16 mouse cellular contexts compared by ENCODE assay signal in genomic region chr4:107096841-107097373, GRCm38 (mm10). TPM values are rescaled to one million over a fixed set of nuclear protein-coding genes. Genes with fewer than 3 reads are reported as not detected.
DNase-seq lines count a peak whose midpoint lies in the region; ATAC-seq and TF ChIP-seq lines count a peak whose summit lies in the region.
"Had no signal": no experiment of that assay in that cellular context is flagged by ENCODE, and none has a peak within 500 bp of the region (broad histone marks: within the 10 kb centered on the region; RNA-seq: fewer than 3 reads in every experiment).

Gene Cdcp2, plus strand, starts transcription at chr4:107096891.

- H3K4me2 ChIP-seq in heart, embryonic 16.5 days (ENCODE audit: low read depth, low read length) = no peak within 1 kb of the TSS
- no peak within 1 kb of the TSS for H3K4me2 ChIP-seq in embryonic facial prominence, embryonic 13.5 days
- no peak within 1 kb of the TSS for H3K4me2 ChIP-seq in midbrain, embryonic 12.5 days (replicated peaks)

- H3K27ac ChIP-seq in heart, embryonic 16.5 days (ENCODE audit: low read length) = no peak within 1 kb of the TSS
- H3K27ac ChIP-seq in ES-Bruce4 (ENCODE audit: insufficient read depth, low read length) = no peak within 1 kb of the TSS
- H3K27ac ChIP-seq in embryonic facial prominence, embryonic 13.5 days = no peak within 1 kb of the TSS
- peak within 1 kb of the TSS; percentile 67 for H3K27ac ChIP-seq in midbrain, embryonic 12.5 days (replicated peaks)
- H3K27ac ChIP-seq: left cerebral cortex, adult 2 months had no signal

- no peaks in the 10 kb centered on the region for H3K4me1 ChIP-seq in heart, embryonic 16.5 days (ENCODE audit: control insufficient read depth, insufficient read depth, low read length)
- H3K4me1 ChIP-seq in ES-Bruce4 (ENCODE audit: control insufficient read depth, insufficient read depth, low read length) = no peaks in the 10 kb centered on the region
- H3K4me1 ChIP-seq in embryonic facial prominence, embryonic 13.5 days = peaks cover 21% of the 10 kb centered on the region
- H3K4me1 ChIP-seq in midbrain, embryonic 12.5 days = peaks cover 22% of the 10 kb centered on the region

- TF ChIP-seq EP300 in ES-Bruce4 (IDR thresholded peaks at IDR 0.05; ENCODE audit: insufficient read depth, low read depth, low read length) = no peak

- no peak within 1 kb of the TSS for H3K9ac ChIP-seq in heart, embryonic 16.5 days (ENCODE audit: low read length)
- no peak within 1 kb of the TSS for H3K9ac ChIP-seq in ES-Bruce4 (ENCODE audit: low read depth, poor library complexity, severe bottlenecking)
- H3K9ac ChIP-seq in embryonic facial prominence, embryonic 13.5 days = 0 out of 2 replicates have a peak within 1 kb of the TSS, but pooled peaks have one; percentile 28
- H3K9ac ChIP-seq in midbrain, embryonic 12.5 days (replicated peaks) = no peak within 1 kb of the TSS

- no peak for TF ChIP-seq POLR2A in ES-Bruce4 (IDR thresholded peaks at IDR 0.05; ENCODE audit: insufficient read depth, low read length)

- H3K36me3 ChIP-seq in heart, embryonic 16.5 days (ENCODE audit: control insufficient read depth, insufficient read depth) = no peaks in the 10 kb centered on the region
- H3K36me3 ChIP-seq in ES-Bruce4 (ENCODE audit: control insufficient read depth, insufficient read depth, low read length, poor library complexity, severe bottlenecking) = no peaks in the 10 kb centered on the region
- H3K36me3 ChIP-seq in embryonic facial prominence, embryonic 13.5 days = no peaks in the 10 kb centered on the region
- no peaks in the 10 kb centered on the region for H3K36me3 ChIP-seq in midbrain, embryonic 12.5 days

- TF ChIP-seq CTCF in ES-Bruce4 (IDR thresholded peaks at IDR 0.05; ENCODE audit: low read depth, low read length) = no peak

- no peak for DNase-seq in heart, postnatal 4 days
- no peak for DNase-seq in adrenal gland, postnatal 36 days
- DNase-seq in left cerebral cortex, postnatal 14 days (ENCODE audit: low spot score in 2 of 2) = no peak
- DNase-seq: kidney, postnatal 25 days; lung, adult 18-20 months; spleen, adult 18-20 months had no signal

- intact Hi-C loops in left cerebral cortex, postnatal 14 days (cut with DNase I) = no loop called here

- WGBS in heart, embryonic 16.5 days = 61% methylated on average over 16 of the region's 16 CpGs
- WGBS in embryonic facial prominence, embryonic 13.5 days = 66% methylated on average over 16 of the region's 16 CpGs
- WGBS in midbrain, embryonic 12.5 days = 38% methylated on average over 16 of the region's 16 CpGs

- H3K9me3 ChIP-seq in heart, embryonic 16.5 days (replicated peaks; ENCODE audit: control insufficient read depth, low read length) = no peaks in the 10 kb centered on the region
- no peaks in the 10 kb centered on the region for H3K9me3 ChIP-seq in ES-Bruce4 (replicated peaks; ENCODE audit: control insufficient read depth, insufficient read depth, low read length, poor library complexity, severe bottlenecking)
- H3K9me3 ChIP-seq in embryonic facial prominence, embryonic 13.5 days = no peaks in the 10 kb centered on the region
- no peaks in the 10 kb centered on the region for H3K9me3 ChIP-seq in midbrain, embryonic 12.5 days

- no peak within 1 kb of the TSS for H3K4me3 ChIP-seq in heart, embryonic 16.5 days (ENCODE audit: low read length)
- H3K4me3 ChIP-seq in ES-Bruce4 (ENCODE audit: low read depth, low read length) = peak within 1 kb of the TSS; percentile 2; the same call in 1 of the 2 replicates
- H3K4me3 ChIP-seq in embryonic facial prominence, embryonic 13.5 days = no peak within 1 kb of the TSS
- no peak within 1 kb of the TSS for H3K4me3 ChIP-seq in midbrain, embryonic 12.5 days
- H3K4me3 ChIP-seq: left cerebral cortex, adult 2 months had no signal

- no peaks in the 10 kb centered on the region for H3K27me3 ChIP-seq in heart, embryonic 16.5 days (ENCODE audit: control insufficient read depth, insufficient read depth, low read length)
- no peaks in the 10 kb centered on the region for H3K27me3 ChIP-seq in ES-Bruce4 (ENCODE audit: control insufficient read depth, insufficient read depth, low read length, poor library complexity, severe bottlenecking)
- H3K27me3 ChIP-seq in embryonic facial prominence, embryonic 13.5 days = no peaks in the 10 kb centered on the region
- H3K27me3 ChIP-seq in midbrain, embryonic 12.5 days = no peaks in the 10 kb centered on the region

- 0 out of 2 replicates have a peak, but pooled peaks have one; percentile 21 for ATAC-seq in heart, embryonic 16.5 days (replicated peaks; ENCODE audit: extremely low read depth, insufficient read depth, low FRiP score)
- ATAC-seq in embryonic facial prominence, embryonic 13.5 days (ENCODE audit: insufficient number of reproducible peaks, insufficient read depth, low FRiP score, low TSS enrichment, low read depth) = no peak
- peak; percentile 65 for ATAC-seq in midbrain, embryonic 12.5 days (ENCODE audit: low FRiP score, low read depth)
- ATAC-seq: CD4-positive, CD25-positive, alpha-beta regulatory T cell, adult 4 months had no signal

RNA-seq across cellular contexts. Expression of gene Cdcp2, which starts in this region (rescaled TPM):
- polyA plus RNA-seq in heart, embryonic 16.5 days (2015; fragmentation: Nextera tagmentation; extraction: Ambion mirVana) = not detected in 2 replicates
- total RNA-seq in heart, postnatal 4 days (2021) = not detected
- not detected in 2 replicates for polyA plus RNA-seq in ES-Bruce4 (2011; ENCODE audit: insufficient read depth, insufficient read length, low read depth, missing spikeins)
- polyA plus RNA-seq in embryonic facial prominence, embryonic 13.5 days (2015; fragmentation: Nextera tagmentation; extraction: Ambion mirVana) = not detected in 2 replicates
- 0.06 and 0.09 TPM in 2 replicates for polyA plus RNA-seq in midbrain, embryonic 12.5 days (2016; fragmentation: Nextera tagmentation; extraction: Ambion mirVana)
- total RNA-seq in adrenal gland, postnatal 36 days (2021) = not detected
- total RNA-seq in left cerebral cortex, postnatal 14 days (2021) = not detected
- total RNA-seq: granulocyte monocyte progenitor cell, adult 5-6 weeks; hematopoietic stem cell, adult 5-6 weeks; left cerebral cortex, adult 2 months; megakaryocyte progenitor cell, adult 5-6 weeks had no signal
- polyA plus RNA-seq: CD4-positive, CD25-positive, alpha-beta regulatory T cell, adult 4 months; thymus, postnatal 0 days had no signal

Comparison
In these comparisons a context has a peak if more than half of its experiments do, and no peak if none do; other contexts are left out.
1. Peak in ATAC-seq in heart, embryonic 16.5 days; RNA of the gene not detected or under 1 TPM.
2. Peak in ATAC-seq and H3K27ac ChIP-seq in midbrain, embryonic 12.5 days; RNA of the gene not detected or under 1 TPM.